18 mouse cellular contexts compared by ENCODE assay signal in the genomic region with DNA sequence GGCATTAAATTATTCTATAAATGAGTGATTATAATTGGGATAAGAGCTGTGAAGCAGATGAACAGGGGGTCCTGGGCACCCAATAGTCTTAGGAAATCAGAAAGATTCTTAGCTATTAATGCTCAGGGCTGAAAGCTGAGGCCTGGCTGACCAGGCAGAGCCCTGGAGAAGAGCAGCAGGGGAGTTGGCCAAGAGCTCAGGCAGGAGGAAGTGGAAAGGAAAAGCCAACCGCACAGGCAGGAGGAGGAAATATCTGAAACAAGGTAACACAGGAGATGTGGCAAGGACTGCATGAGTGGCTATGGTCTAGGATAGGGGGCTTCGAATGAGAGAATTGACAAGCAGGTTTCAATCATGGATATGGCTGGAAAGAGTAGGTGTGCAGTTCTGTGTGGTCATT.
DNase-seq lines count a peak whose midpoint lies in the region; ATAC-seq lines count a peak whose summit lies in the region.
"Had no signal": no experiment of that assay in that cellular context is flagged by ENCODE, and none has a peak within 500 bp of the region (broad histone marks: within the 10 kb centered on the region; RNA-seq: fewer than 3 reads in every experiment).

No protein-coding gene starts in this region.

- no peaks in the 10 kb centered on the region for H3K4me1 ChIP-seq in hindbrain, embryonic 16.5 days (ENCODE audit: control insufficient read depth, insufficient read depth, low read depth, low read length)
- H3K4me1 ChIP-seq: forebrain, embryonic 13.5 days; forebrain, embryonic 15.5 days had no signal

- 92% methylated on average over 2 of the region's 2 CpGs for WGBS in hindbrain, embryonic 16.5 days

- no peak overlapping the region for H3K9ac ChIP-seq in hindbrain, embryonic 16.5 days (ENCODE audit: low read depth, low read length)
- H3K9ac ChIP-seq: embryonic facial prominence, embryonic 13.5 days; embryonic facial prominence, embryonic 15.5 days; forebrain, embryonic 13.5 days; forebrain, embryonic 15.5 days; forebrain, postnatal 0 days had no signal

- no peaks in the 10 kb centered on the region for H3K27me3 ChIP-seq in hindbrain, embryonic 16.5 days (replicated peaks; ENCODE audit: control insufficient read depth, insufficient read depth, low read length)
- H3K27me3 ChIP-seq: embryonic facial prominence, embryonic 13.5 days; embryonic facial prominence, embryonic 15.5 days; forebrain, embryonic 13.5 days; forebrain, embryonic 15.5 days had no signal

- H3K9me3 ChIP-seq in hindbrain, embryonic 16.5 days (ENCODE audit: control insufficient read depth, low read length) = no peaks in the 10 kb centered on the region; the same call in 1 of the 2 replicates
- H3K9me3 ChIP-seq: embryonic facial prominence, embryonic 13.5 days; embryonic facial prominence, embryonic 15.5 days; forebrain, embryonic 13.5 days; forebrain, embryonic 15.5 days had no signal

- no peaks in the 10 kb centered on the region for H3K36me3 ChIP-seq in hindbrain, embryonic 16.5 days (ENCODE audit: control insufficient read depth, insufficient read depth, low read length)
- H3K36me3 ChIP-seq: embryonic facial prominence, embryonic 13.5 days; embryonic facial prominence, embryonic 15.5 days; forebrain, embryonic 15.5 days had no signal

- H3K4me3 ChIP-seq in hindbrain, embryonic 16.5 days (ENCODE audit: low read length) = no peak overlapping the region
- H3K4me3 ChIP-seq: embryonic facial prominence, embryonic 13.5 days; embryonic facial prominence, embryonic 15.5 days; forebrain, embryonic 13.5 days; forebrain, embryonic 15.5 days had no signal

- no peak overlapping the region for H3K4me2 ChIP-seq in hindbrain, embryonic 16.5 days (ENCODE audit: low read length)
- H3K4me2 ChIP-seq: embryonic facial prominence, embryonic 13.5 days; embryonic facial prominence, embryonic 15.5 days; forebrain, embryonic 13.5 days; forebrain, embryonic 15.5 days had no signal

- H3K27ac ChIP-seq in hindbrain, embryonic 16.5 days (ENCODE audit: low read depth, low read length) = no peak overlapping the region
- H3K27ac ChIP-seq: embryonic facial prominence, embryonic 13.5 days; embryonic facial prominence, embryonic 15.5 days; forebrain, embryonic 13.5 days; forebrain, embryonic 15.5 days had no signal

- peak; percentile 52 to 73 for DNase-seq in cerebellum, postnatal 14 days
- peak; percentile 28 to 31 for DNase-seq in cerebellum, postnatal 36 days
- no peak for DNase-seq in cerebellum, postnatal 4 days (ENCODE audit: low spot score in 2 of 2)
- DNase-seq in urinary bladder, postnatal 25 days (ENCODE audit: low spot score) = no peak
- DNase-seq: adrenal gland, adult 2 months; adrenal gland, postnatal 10 days; adrenal gland, postnatal 25 days; cerebellum, adult 18-20 months; cerebellum, adult 9-10 months; embryo, embryonic 11 days; forebrain, postnatal 0 days had no signal

- no peak for ATAC-seq in cerebellum, adult (ENCODE audit: insufficient number of reproducible peaks, low FRiP score, low TSS enrichment)
- ATAC-seq in megakaryocyte, adult 5-6 weeks (ENCODE audit: poor library complexity, severe bottlenecking) = peak; percentile 89
- no peak for ATAC-seq in hindbrain, embryonic 16.5 days
- ATAC-seq: forebrain, embryonic 13.5 days; forebrain, embryonic 15.5 days; forebrain, postnatal 0 days had no signal

Comparison
In these comparisons a context has a peak if more than half of its experiments do, and no peak if none do; other contexts are left out.
1. DNase-seq: peak in cerebellum, postnatal 14 days (2 of 2) and cerebellum, postnatal 36 days (2 of 2); none in cerebellum, postnatal 4 days (0 of 2) and urinary bladder, postnatal 25 days (single experiment).